ENCODE assay signal across 8 mouse cellular contexts in genomic region chr4:132639191-132639713, GRCm38 (mm10). TPM values are rescaled to one million over a fixed set of nuclear protein-coding genes. Genes with fewer than 3 reads are reported as not detected.
DNase-seq lines count a peak whose midpoint lies in the region; ATAC-seq lines count a peak whose summit lies in the region.

No protein-coding gene starts in this region.

- H3K4me2 ChIP-seq in heart, embryonic 15.5 days, result peak overlapping the region; percentile 90
- peak overlapping the region; percentile 85 for H3K4me2 ChIP-seq in liver, embryonic 13.5 days
- peak overlapping the region; percentile 88 for H3K4me2 ChIP-seq in neural tube, embryonic 14.5 days (ENCODE audit: low read depth, low read length)

- DNase-seq in heart, embryonic 10.5 days (ENCODE audit: low spot score), result peak; percentile 79
- no peak for DNase-seq in heart, adult 9 months (ENCODE audit: low spot score in 2 of 2)
- DNase-seq in CD4-positive helper T cell, adult 2 months (ENCODE audit: low read depth, low spot score), result peak; percentile 44
- DNase-seq in c-Kit-positive CD71-negative TER-119-negative erythroid progenitor cells, embryonic 14.5 days (ENCODE audit: low read depth), result peak; percentile 10
- DNase-seq in liver, embryonic 13.5 days, result peak; percentile 32
- DNase-seq in urinary bladder, adult 2 months (ENCODE audit: low spot score), result no peak

- H3K36me3 ChIP-seq in heart, embryonic 10.5 days, result peaks cover 15% of the 10 kb centered on the region
- peaks cover 11% of the 10 kb centered on the region; the same call in 1 of the 2 replicates for H3K36me3 ChIP-seq in heart, embryonic 15.5 days
- peaks cover 13% of the 10 kb centered on the region for H3K36me3 ChIP-seq in liver, embryonic 13.5 days
- H3K36me3 ChIP-seq in neural tube, embryonic 14.5 days (ENCODE audit: control insufficient read depth, insufficient read depth, low read length), result no peaks in the 10 kb centered on the region

- WGBS in heart, embryonic 10.5 days, result under 1% methylated on average over 35 of the region's 35 CpGs
- WGBS in heart, embryonic 15.5 days, result 0% methylated on average over 35 of the region's 35 CpGs
- under 1% methylated on average over 33 of the region's 35 CpGs for WGBS in liver, embryonic 13.5 days (ENCODE audit: insufficient replicate concordance)
- under 1% methylated on average over 33 of the region's 35 CpGs for WGBS in neural tube, embryonic 14.5 days

- H3K27ac ChIP-seq in heart, embryonic 10.5 days, result peak overlapping the region; percentile 93
- peak overlapping the region; percentile 92 for H3K27ac ChIP-seq in heart, embryonic 15.5 days
- peak overlapping the region; percentile 91 for H3K27ac ChIP-seq in liver, embryonic 13.5 days
- peak overlapping the region; percentile 83 for H3K27ac ChIP-seq in neural tube, embryonic 14.5 days (ENCODE audit: low read depth, low read length)

- ATAC-seq in heart, embryonic 15.5 days (replicated peaks; ENCODE audit: insufficient number of reproducible peaks, insufficient read depth, low FRiP score, low read depth), result peak; percentile 58; the same call in 1 of the 2 replicates
- ATAC-seq in liver, embryonic 13.5 days (ENCODE audit: low read depth), result no peak; the same call in 1 of the 2 replicates
- ATAC-seq in neural tube, embryonic 14.5 days (ENCODE audit: low read depth), result peak; percentile 80; the same call in 1 of the 2 replicates

- peaks cover 13% of the 10 kb centered on the region; the same call in 1 of the 2 replicates for H3K4me1 ChIP-seq in heart, embryonic 10.5 days
- H3K4me1 ChIP-seq in heart, embryonic 15.5 days (replicated peaks), result peaks cover 7% of the 10 kb centered on the region
- H3K4me1 ChIP-seq in liver, embryonic 13.5 days (replicated peaks), result peaks cover 27% of the 10 kb centered on the region
- H3K4me1 ChIP-seq in neural tube, embryonic 14.5 days (ENCODE audit: control insufficient read depth, insufficient read depth, low read length), result peaks cover 9% of the 10 kb centered on the region

- peak overlapping the region; percentile 100 for H3K4me3 ChIP-seq in heart, embryonic 10.5 days
- peak overlapping the region; percentile 100 for H3K4me3 ChIP-seq in heart, embryonic 15.5 days
- peak overlapping the region; percentile 99 for H3K4me3 ChIP-seq in liver, embryonic 13.5 days (replicated peaks)
- peak overlapping the region; percentile 93 for H3K4me3 ChIP-seq in neural tube, embryonic 14.5 days (ENCODE audit: low read depth, low read length)

- H3K9ac ChIP-seq in heart, embryonic 15.5 days, result peak overlapping the region; percentile 94
- peak overlapping the region; percentile 96 for H3K9ac ChIP-seq in liver, embryonic 13.5 days
- H3K9ac ChIP-seq in neural tube, embryonic 14.5 days (replicated peaks; ENCODE audit: low read depth, low read length), result peak overlapping the region; percentile 91

- H3K27me3 ChIP-seq in heart, embryonic 10.5 days (ENCODE audit: insufficient read depth, poor library complexity, severe bottlenecking), result no peaks in the 10 kb centered on the region
- H3K27me3 ChIP-seq in heart, embryonic 15.5 days, result no peaks in the 10 kb centered on the region
- no peaks in the 10 kb centered on the region for H3K27me3 ChIP-seq in liver, embryonic 13.5 days
- no peaks in the 10 kb centered on the region for H3K27me3 ChIP-seq in neural tube, embryonic 14.5 days (ENCODE audit: control insufficient read depth, insufficient read depth, low read length)

- H3K9me3 ChIP-seq in heart, embryonic 10.5 days, result no peaks in the 10 kb centered on the region
- H3K9me3 ChIP-seq in heart, embryonic 15.5 days (replicated peaks), result no peaks in the 10 kb centered on the region
- no peaks in the 10 kb centered on the region for H3K9me3 ChIP-seq in liver, embryonic 13.5 days (replicated peaks)
- H3K9me3 ChIP-seq in neural tube, embryonic 14.5 days (ENCODE audit: control insufficient read depth, low read length), result no peaks in the 10 kb centered on the region

RNA-seq across cellular contexts. Expression of gene Eya3, which starts 0.5 kb away (rescaled TPM):
- polyA plus RNA-seq in heart, embryonic 10.5 days (2016; fragmentation: Nextera tagmentation; extraction: Ambion mirVana), result 27.4 and 33.0 TPM in 2 replicates
- polyA plus RNA-seq in heart, embryonic 15.5 days (2015; fragmentation: Nextera tagmentation; extraction: Ambion mirVana), result 17.4 and 22.0 TPM in 2 replicates
- polyA plus RNA-seq in liver, embryonic 13.5 days (2015; fragmentation: Nextera tagmentation; extraction: Ambion mirVana), result 15.0 and 20.9 TPM in 2 replicates
- polyA plus RNA-seq in neural tube, embryonic 14.5 days (2014; fragmentation: Nextera tagmentation; extraction: Ambion mirVana), result 10.6 and 13.2 TPM in 2 replicates
- polyA plus RNA-seq in urinary bladder, adult 2 months (2012; rRNA removed), result 17.3 and 17.6 TPM in 2 replicates

Comparison
In these comparisons a context has a peak if more than half of its experiments do, and no peak if none do; other contexts are left out.
1. DNase-seq: peak in heart, embryonic 10.5 days (single experiment), CD4-positive helper T cell, adult 2 months (single experiment), c-Kit-positive CD71-negative TER-119-negative erythroid progenitor cells, embryonic 14.5 days (single experiment) and liver, embryonic 13.5 days (single experiment); none in heart, adult 9 months (0 of 2) and urinary bladder, adult 2 months (single experiment).
2. Peak in every context shown above with its lines, with median percentiles within 50 percentile points of each other: H3K27ac ChIP-seq, H3K4me3 ChIP-seq, H3K4me2 ChIP-seq and H3K9ac ChIP-seq.